Mouse (Mus musculus) heart, postnatal 25 days (tissue): ENCODE results near the gene Gm17651. TPM values are rescaled to one million over a fixed set of nuclear protein-coding genes. Genes with fewer than 3 reads are reported as not detected.

Experiments used
- DNase-seq: peaks from one replicate; pipeline ENCODE4 v3.0.0; 2022; ENCODE audit warnings: low spot score
- intact Hi-C: fragments of 180-260 bp; cut with DNase I; formaldehyde crosslinking; loops from one replicate; pipeline ENCODE4 v1.15.1; 2025
- total RNA-seq, 2 experiments: library from RNA; stranded (reverse); gene quantifications; 2 replicates each; pipeline ENCODE4 v1.2.3; 2021

Gene Gm17651
- total RNA-seq, 2 experiments from 2014 or later = not detected

- intact Hi-C loops = loop anchor here (1.0 to 5.0 kb wide), 3 partner anchors 21 to 198 kb away; no protein-coding TSS in a partner anchor
Measured at GRCm38 (mm10) chr3:97681321-97682158, 7.0 kb upstream of the Gm17651 start.

DNA sequence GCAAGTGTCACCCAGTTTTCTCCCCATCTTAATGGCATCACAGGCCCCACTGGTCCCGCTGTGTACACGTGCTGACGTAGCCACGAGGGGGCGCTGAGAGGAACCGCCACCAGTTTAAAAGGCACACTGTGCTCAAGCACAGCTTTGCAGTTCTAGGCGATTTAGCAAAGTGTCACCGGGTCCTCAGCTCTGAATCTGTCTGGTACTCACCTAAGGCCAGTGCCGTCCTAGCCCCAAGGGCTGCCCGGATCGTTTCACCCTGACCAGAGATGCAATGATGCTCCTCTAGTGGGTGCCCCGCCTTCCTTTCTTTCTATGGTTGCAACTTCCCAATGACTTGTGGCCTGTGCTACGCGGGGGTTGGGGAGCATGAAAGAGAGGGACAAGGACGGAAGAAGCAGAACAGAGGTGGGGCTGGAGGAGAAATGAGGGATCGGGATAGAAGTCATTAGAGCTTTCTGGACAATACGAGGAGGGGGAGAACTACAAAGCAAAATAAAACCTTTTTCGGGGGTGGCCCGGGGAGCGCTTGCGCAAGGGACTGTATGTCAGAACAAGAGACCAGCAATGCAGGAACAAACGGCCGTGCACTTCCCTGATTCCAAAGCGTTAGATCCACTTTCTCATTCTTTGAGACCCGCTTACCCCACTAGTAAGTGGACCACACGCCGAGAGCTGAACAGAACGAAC is 6.3 kb upstream of the Gm17651 start:
- intact Hi-C loops = loop anchor here (1.0 to 5.0 kb wide), 3 partner anchors 20 to 199 kb away; no protein-coding TSS in a partner anchor
- peak; percentile 50 for DNase-seq

More at GRCm38 (mm10) chr3:97681321-97682158, 7.0 kb upstream of the Gm17651 start:
- DNase-seq = no peak

DNA sequence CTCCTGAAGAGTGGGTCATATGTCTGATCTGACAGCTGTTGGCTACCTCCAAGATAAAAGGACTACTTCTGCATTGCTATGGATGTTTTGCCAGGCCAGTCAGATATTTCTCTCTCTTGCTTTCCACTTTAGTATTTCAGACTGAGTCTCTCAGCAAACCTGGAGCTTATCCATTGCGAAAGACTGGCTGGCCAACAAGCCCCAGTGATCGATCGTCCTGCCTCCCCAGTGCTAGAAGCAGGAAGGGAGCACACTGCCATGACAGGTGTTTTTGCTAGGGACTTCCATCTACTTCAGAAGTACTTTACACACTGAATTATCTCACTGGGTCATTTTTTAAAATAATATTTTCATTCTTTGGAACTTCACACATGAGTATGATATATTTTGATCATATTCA is 3.9 kb upstream of the Gm17651 start:
- intact Hi-C loops = no loop called here
- no peak for DNase-seq

DNA sequence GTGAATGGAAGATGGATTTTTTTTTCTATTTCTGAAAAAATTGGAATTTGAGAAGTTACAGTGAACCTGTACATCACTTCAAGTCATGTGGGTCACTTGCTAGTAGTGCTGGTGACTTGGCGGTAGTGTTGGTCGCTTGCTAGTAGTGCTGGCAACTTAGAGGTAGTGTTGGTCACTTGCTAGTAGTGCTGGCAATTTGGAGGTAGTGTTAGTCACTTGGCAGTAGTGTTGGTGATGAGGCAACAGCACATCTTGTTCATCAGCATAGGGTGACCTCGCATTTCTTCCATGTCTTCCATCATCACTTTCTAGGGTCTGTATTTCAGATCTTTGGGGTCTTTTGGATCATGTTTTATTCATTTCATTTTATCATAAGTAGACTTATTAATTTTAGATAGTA is 1.6 kb upstream of the Gm17651 start:
- intact Hi-C loops = no loop called here
- no peak for DNase-seq

DNA sequence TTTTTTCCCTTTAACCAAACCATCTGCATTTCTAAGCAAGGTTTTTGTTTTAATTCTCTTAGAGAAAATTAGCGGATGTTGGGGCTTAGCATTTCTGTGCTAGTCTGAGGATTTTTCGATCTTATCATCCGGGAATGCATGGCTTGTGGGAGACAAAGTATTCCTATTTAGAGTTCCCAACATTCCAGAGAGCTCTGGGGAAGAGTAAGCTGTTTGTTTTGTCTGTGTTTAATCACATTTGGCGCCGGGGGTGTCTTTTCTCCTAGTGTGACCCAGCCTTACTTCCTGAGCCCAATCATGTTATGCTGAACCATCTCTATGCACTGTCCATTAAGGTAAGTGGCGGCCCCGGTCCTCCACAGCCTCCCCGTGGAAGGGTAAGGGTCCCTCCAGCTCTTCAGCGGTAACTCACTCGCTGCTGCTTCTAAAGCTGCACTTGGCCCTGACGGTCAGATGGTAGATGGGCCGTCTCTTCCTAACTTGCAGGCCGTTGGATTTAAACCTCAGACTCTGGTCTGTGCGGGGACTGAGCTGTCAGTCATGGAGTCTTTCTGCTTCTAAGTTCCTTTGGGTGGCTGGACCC is 7.3 kb downstream of the Gm17651 start:
- intact Hi-C loops = no loop called here
- DNase-seq = no peak

DNA sequence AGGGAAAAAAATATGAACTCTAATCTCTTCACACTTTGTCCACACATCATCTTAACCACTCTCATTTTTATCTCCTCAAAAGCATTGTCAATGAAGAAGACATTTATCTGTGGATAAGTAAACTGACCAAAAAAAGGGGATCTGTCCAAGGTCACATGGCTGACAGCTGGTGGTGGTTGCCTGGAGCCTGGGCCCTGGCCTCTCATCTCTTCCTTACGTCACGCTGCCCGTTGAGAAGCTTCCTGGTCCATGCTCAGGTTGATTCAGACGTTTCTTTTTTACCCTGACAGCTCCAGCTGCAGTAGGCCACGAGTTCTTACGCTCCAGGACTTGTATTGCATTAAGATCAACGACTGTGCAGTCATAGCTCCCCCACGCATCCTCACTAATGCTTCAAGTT is 8.3 kb downstream of the Gm17651 start:
- DNase-seq = no peak
- intact Hi-C loops = no loop called here

GRCm38 (mm10) chr3:97665525-97665924 is 9.0 kb downstream of the Gm17651 start:
- intact Hi-C loops = no loop called here
- DNase-seq = no peak

DNA sequence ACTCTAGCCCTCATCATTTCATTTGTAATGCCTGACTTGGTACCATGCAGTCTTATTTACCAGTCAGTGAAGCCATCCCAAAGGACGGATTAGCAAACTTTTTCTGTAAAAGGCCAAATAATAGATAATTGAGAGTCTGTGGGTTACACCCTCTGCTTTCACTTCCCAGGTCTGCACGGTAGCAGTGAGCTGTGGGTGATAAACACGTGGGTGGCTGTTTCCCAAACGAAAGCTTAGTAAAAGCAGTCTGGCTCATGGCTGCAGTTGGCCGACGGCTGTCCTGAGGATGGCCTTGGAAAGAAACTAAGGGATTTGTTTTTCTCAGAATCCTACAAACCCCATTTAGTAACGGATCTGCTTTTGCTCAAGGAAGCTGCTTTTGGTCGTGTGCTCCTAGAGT is 13.3 kb downstream of the Gm17651 start:
- intact Hi-C loops = loop anchor here (2.0 kb wide), 1 partner anchor 20 kb away; no protein-coding TSS in a partner anchor
- DNase-seq = no peak

GRCm38 (mm10) chr3:97659746-97660145 is 14.7 kb downstream of the Gm17651 start:
- intact Hi-C loops = loop anchor here (2.0 to 5.0 kb wide), 2 partner anchors 21 to 108 kb away; no protein-coding TSS in a partner anchor
- DNase-seq = no peak

- intact Hi-C loops = loop anchor here (5.0 kb wide), 1 partner anchor 109 kb away; no protein-coding TSS in a partner anchor
- DNase-seq = no peak
Measured at GRCm38 (mm10) chr3:97658426-97659193, 15.9 kb downstream of the Gm17651 start.

DNA sequence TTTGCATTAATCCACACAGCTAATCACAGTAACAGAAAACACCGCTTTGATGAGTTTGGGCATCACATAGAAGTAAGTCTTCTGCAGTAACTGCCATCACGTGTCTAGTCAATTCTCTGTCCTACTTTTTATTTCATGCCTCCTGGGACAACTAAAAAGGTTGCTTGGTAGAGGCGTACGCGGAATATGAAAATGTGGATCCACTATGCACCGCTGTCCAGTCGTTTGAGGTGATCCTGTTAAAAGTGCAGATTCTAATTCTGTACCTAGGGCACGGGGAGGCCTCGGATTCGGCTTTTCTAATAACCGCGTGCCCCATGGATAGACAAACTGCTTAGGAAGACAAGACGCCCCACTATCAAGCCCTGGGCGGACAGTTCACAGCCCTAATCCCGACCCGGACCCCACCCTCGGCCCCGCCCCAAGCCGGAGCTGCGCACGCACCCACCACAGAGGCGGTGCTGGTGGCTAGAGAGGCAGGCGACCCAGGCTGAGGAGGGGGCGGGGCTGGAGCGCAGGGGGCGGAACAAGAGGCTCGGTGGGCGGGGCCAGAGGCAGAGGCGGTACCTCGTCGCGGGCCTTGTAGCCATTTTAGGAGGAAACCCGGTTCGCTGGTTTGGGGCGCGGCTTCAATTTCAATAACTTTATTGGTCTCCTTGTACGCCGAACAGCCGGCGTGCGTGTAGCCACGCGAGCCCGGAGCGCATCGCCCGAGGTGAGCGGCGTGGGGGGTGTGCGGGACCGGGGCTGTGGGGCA is 16.7 kb downstream of the Gm17651 start, which contains the start of gene Prkab2:
Gene Prkab2 (plus strand): TSS at position 539 of the 757 bp plus-strand sequence.
- intact Hi-C loops = loop anchor here (2.0 to 5.0 kb wide), 2 partner anchors 47 to 109 kb away; partner anchors contain the start of gene Chd1l
- peak; percentile 98 for DNase-seq

DNA sequence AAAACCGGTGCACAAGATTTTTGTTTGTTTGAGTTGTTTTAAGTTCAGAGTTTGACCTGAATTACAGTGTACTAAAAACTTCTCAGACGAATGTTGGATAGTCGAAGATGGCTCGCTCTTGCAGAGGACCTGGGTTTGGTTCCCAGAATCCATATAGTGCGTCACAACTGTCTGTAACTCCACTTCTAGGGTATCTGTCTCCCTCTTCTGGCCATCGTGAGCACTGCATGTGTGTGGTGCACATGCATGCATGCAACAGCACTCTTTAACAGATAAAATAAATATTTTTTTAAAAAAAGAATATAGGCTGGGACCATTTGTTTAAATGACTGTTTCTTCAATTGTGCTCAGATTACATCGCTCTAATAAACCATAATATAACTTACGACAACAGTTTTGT is 19.6 kb downstream of the Gm17651 start:
- no peak for DNase-seq
- intact Hi-C loops = loop anchor here (5.0 kb wide), 1 partner anchor 112 kb away; no protein-coding TSS in a partner anchor

DNA sequence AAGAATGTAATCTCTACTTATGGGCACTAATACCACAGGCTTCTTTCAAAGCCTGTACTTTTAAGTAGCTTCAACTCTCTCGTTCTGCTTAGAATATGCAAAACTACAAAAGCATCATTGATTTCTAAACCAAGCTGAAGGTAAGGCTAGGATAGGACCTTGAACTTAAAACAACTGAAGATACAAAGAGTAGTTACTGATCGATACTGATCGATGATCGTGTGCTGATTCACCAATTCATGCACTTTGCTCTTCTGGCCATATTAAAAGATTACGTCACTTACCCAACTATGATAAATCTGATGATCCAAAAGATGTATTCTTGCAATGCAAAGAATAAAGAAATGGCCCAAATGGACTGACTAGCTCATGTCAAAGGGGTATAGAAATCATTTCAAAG is 20.7 kb downstream of the Gm17651 start:
- DNase-seq = no peak
- intact Hi-C loops = no loop called here

DNA sequence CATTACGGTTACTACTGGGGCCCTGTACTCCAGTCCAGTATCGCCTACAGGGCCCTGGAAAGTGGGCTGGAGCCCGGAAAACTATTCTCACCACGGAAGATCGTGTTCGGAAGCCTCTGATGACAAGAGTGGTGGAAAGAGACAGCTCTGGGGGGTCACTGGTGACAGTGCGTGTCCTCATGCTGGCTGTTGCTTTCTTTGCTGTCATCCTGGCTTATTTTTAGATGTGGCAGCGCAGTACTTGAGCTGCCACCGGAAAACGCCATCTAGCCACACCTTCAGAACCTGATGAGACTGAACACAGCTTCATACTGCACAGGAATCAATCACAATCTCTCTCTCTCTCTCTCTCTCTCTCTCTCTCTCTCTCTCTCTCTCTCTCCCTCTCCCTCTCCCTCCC is 22.9 kb downstream of the Gm17651 start:
- no peak for DNase-seq
- intact Hi-C loops = no loop called here

DNA sequence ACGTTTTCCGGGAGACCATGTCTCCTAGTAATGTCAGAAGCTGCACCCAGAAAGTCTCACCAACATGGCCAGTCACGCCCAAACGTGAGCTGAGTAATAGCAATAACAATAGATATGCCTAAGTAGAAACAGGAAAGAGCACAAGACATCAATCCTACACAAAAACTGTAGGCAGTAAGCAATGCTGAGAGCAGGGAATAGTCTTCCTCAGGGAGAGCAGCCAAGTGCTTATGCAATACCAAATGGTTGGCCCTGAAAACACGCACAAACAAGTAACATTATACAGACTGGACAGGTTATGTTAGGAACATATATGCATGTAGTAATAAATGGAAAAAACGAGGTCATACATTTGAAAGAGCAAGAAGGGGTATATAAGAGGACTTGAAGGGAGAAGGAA is 25.0 kb downstream of the Gm17651 start:
- DNase-seq = no peak
- intact Hi-C loops = no loop called here

- intact Hi-C loops = no loop called here
Measured at GRCm38 (mm10) chr3:97649022-97649421, 25.5 kb downstream of the Gm17651 start.

DNA sequence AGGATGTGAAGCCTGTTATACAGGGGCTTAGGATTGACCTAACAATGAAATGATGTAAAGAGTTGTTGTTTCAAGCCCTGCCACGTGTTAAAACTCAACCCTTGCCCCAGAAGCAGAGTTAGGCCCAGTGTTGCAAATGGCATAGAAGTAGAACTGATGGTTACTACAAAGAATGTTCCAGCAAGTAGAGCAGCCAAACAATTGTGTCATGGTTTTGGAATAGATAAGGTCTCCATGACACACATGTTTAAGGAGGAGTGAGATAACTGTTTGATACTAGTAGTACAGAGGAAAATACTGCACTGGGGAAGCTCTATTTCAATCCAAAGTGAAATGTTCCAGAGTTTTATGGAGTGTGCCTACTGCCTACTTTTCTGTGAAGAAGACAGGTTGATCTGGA is 26.0 kb downstream of the Gm17651 start:
- no peak for DNase-seq
- intact Hi-C loops = no loop called here

More at GRCm38 (mm10) chr3:97649022-97649421, 25.5 kb downstream of the Gm17651 start:
- no peak for DNase-seq

DNA sequence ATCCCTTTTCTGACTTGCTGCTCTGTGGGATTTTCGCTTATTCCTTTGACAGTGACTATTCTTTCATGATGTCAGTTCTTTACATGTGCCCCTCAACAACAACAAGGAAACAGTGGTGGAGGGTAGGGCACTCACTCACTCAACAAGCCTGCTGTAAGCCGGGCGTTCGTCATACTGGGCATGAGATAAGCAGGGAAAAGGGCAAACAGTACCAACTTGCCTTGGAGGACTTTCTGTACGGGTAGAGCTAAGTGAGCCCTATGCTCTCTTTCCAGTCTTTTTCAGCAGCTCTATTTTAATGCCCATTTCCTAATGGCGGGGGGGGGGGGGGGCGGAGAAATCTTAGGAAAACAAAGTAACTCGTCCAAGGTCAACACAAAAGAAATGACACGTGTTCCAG is 32.5 kb downstream of the Gm17651 start:
- intact Hi-C loops = no loop called here
- no peak for DNase-seq

- intact Hi-C loops = no loop called here
- DNase-seq = no peak
Measured at GRCm38 (mm10) chr3:97641396-97641795, 33.1 kb downstream of the Gm17651 start.
